Mouse (Mus musculus) embryo, embryonic 9.5 days (tissue): ENCODE data around the gene Flt1.

Experiments used
- DNase-seq: peaks from one replicate; pipeline ENCODE4 v3.0.0-alpha.2; 2017; ENCODE audit errors: extremely low spot score

Gene Flt1

DNA sequence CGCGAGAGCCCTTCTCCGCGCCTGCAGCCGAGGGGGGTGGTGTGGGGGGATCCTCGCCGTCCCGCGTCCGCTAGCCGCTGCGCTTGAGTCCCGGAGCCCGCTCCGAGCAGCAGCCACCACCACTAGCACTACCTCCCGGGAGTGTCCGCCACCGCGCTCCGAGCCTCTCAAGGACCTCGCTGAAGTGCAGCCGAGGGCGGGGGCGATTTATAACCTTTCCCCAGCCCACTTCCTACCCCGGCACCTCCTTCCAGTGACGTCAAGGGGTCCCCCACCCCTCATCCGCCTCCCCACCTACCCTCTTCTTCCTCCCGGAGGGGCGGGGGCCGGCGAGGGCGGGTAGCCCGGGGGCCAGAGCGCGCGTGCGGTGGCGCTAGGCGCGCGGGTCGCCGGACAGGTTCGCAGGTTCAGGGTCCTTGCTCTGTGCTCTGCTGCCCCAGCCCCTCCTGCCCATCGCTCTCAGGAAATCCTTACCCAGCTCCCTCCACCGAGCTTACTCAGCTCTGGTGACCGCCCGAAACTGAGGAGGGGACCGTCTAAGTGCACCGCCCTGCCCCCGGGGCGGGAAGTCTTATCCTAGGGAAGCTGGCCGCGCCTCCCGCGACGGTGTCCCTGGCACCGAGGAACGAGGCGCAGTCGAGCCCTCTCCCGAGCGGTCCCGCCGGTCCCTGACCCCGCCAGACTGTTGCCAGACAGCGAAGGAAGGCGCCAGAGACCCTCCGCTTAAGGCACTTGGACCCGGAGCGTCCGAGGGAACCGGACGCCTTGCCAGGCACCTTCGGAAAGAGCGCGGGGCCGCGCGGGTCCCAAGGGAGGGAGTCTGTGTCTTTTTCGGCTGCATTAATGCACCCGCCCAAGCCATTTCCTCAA lies at the start of gene Flt1:
TSS of gene Flt1 (minus strand) at position 181 of the 870 bp plus-strand sequence.
- peak; percentile 72 for DNase-seq

GRCm38 (mm10) chr5:147775222-147775621 lies 49.4 kb upstream of the Flt1 start:
- DNase-seq = no peak

DNA sequence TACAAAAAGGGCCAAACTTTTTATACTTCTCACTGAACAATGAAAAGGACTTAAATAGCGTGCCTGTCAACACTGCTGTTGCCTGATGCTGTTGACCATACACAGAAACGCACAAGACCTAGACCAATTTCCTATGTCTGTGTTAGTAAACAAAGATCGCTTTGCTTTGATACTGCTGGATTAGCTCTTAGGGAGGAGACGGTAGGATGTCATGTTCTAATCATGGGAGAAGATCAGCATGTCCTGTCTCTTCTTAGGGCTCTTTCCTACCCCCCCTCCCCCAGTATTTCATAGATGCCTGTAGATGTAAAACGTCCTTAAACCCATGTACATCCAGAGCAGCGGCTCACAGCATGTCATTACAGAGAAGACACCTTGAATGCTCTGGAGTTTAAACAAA lies 44.1 kb upstream of the Flt1 start:
- no peak for DNase-seq

- DNase-seq = no peak
Measured at GRCm38 (mm10) chr5:147764061-147764460, 38.2 kb upstream of the Flt1 start.

DNA sequence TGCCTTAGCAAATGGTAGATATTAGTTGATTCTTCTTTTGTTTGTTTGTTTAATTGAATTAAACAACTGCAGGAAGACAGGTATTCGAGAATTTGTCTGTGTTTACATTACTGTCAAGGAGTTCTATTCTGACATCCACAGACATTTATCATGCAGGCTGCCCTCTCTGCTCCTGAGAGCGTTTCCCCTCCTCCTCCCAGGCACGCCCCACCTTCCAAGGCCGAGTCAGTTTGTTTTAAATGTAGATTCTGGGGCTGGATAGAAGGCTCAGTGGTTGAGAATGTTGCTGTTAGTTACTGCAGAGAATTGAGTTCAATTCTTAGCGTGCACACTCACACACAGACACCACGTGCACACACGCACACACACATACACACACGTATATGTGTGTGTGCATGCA lies 36.2 kb upstream of the Flt1 start:
- DNase-seq = no peak

- peak; percentile 25 for DNase-seq
Measured at GRCm38 (mm10) chr5:147761275-147761674, 35.5 kb upstream of the Flt1 start.

DNA sequence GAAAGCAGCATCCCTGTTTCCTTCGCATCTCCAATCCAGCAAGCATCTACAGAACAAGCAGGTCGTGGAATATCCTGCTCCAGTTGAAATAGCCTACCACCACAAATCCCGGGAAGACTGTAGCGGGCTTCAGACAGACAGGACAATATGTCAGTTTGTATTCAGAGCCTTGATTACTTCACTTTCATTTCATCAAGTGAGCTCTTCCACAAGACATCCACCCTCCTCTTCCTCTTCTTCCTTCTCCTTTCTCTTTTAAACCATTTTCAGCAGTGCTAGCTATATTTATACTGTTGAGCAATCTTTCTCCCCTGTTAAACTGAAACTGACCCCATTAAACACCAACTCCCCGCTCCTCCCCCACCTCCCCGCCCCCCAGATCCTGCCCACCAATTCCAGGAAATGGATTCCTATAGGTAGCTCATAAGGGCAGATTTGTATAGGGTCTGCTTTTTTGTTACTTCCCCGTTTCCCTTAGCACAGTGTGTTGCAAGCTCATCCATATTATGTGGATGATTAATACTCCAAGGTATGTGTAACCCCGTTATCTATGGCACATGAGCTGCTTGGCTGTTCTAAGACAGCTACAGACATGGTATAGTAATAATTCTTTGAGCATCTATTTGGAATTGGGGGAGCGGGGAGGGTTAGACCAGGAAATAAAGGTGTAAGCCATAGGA lies 33.0 kb upstream of the Flt1 start:
- DNase-seq = no peak

- DNase-seq = no peak
Measured at GRCm38 (mm10) chr5:147757832-147758587, 32.2 kb upstream of the Flt1 start.

GRCm38 (mm10) chr5:147752914-147753341 lies 27.1 kb upstream of the Flt1 start:
- DNase-seq = no peak

DNA sequence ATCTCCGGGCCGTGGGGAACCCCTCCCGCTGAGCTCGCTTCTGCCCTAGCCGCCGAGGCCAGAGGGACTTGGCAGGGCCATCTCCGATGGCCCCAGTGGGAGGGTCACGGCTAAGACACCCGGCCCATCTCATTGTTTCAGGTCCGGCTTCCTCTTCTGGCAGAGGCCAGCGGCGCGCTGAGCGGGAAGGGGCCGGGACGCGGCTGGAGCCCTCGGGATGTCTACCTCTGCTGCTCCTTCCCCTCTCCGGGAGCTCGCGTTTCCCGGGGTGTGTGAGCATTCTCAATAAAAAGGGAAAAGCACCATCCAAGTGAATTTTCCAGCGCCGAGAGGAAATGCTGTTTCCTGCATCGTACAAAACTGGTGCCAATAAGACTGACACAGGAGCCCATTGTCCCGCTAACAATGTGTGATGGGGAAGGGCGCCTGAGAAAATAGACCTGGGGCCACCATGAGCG lies 25.9 kb upstream of the Flt1 start:
- DNase-seq = peak; percentile 64

GRCm38 (mm10) chr5:147749972-147750371 lies 24.2 kb upstream of the Flt1 start:
- DNase-seq = peak; percentile 51

- peak; percentile 52 for DNase-seq
Measured at GRCm38 (mm10) chr5:147748081-147748581, 22.3 kb upstream of the Flt1 start.

DNA sequence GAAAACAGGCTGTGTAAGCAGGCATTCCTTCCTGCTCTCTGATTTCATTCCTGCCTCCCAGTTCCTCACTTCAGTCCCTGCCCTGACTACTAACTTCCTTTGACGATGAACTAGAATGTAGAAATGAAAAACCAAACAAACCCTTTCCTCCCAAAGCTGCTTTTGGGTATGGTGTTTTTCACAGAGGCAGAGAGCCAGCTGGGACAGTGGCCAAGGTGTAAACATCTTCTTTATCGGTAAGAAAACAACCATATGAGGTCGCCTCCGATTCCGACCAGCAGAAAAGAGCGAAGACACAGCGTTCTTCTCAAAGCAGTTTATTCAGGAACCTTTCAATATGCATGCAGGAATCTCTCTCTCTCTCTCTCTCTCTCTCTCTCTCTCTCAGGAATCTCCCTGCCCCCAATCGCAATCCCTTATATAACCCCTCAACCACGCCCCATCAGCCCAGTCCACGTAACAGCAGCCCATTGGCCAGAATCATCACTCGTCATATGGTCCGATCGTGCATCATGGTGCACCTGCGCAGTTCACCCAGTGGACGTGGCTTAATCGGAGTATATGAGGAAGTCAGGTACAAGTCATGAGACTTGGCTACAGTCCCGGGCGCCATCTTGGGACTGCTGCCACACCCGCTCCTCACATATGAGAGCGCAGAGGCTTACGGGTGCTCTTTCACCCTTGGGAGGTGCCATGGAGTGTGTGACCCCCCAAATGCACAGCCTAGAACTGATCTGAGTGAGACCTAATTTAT lies 19.3 kb upstream of the Flt1 start:
- DNase-seq = no peak

- DNase-seq = no peak
Measured at GRCm38 (mm10) chr5:147742468-147743111, 16.8 kb upstream of the Flt1 start.

- DNase-seq = no peak
Measured at GRCm38 (mm10) chr5:147736766-147737280, 11.0 kb upstream of the Flt1 start.

DNA sequence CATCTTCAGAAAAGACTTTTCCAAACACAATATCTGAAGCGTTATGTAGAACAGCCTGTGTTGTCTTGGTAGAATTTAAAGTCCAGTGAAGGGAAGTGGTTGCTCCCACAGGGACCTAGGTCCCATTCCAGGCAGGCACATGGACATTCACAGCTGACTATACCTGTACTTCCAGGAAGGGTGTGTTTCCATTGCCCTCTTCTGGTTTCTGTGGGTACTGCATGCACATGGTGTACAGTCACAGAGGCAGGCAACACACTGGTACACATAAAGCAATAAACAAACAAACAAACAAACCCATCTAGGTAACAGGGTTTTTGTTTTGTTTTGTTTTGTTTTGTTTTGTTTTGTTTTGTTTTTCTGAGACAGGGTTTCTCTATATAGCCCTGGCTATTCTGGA lies 7.9 kb upstream of the Flt1 start:
- DNase-seq = no peak

- DNase-seq = no peak
Measured at GRCm38 (mm10) chr5:147732926-147733325, 7.1 kb upstream of the Flt1 start.

DNA sequence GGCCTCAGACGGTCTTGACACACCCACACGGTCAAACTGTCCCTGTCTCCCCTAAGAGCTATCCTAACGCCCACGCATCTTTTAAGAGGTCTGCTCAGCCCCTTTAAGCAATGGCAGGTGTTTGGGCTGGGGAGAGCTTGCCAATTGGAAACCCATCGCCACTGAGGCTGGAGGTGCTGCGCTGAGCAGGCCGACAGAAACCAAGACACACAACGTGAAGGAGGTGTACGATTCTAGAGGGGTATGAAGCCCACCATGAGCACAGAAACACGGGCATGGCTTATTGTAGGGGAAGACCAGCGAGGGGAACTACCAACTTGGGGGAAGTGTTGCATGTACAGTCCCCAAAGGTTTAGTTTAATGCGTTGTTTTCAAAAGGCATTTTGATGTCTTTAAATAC lies 1.7 kb upstream of the Flt1 start:
- no peak for DNase-seq

DNA sequence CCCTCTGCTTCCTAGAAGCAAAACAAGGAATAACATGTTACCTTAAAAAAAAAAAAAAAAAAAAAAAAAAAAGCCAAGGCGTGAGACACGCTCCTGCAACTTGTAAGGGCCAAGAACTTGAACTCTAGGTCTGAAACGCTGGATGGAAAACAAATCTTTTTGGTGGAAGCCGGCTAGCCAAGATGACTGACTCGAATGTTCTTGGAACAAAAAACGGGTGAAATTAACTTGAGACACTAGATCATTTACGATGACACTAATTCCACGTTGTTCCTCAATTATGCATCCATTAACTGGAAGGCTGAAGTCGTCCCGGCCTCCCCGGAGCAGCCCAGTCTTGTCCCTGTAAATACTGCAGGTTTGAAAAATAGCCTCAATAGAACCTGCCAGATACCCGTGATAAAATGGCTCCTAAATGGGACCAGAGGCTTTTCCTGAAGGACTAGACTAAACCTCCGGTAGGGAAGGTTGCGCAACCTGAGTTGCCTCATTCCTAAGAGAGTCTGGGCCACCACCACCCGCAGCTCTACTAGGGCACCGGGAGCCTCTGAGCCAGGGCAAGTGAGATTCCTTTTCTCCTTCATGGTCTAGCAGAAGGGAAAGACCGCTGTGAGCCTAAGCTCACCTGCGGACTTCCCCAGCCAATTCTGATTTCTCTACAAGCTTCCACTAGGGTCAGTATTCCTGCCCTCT lies 1.0 kb upstream of the Flt1 start:
- no peak for DNase-seq
